ENCODE assay signal across 43 mouse cellular contexts in genomic region chr2:11651476-11651875, GRCm38 (mm10). TPM values are rescaled to one million over a fixed set of nuclear protein-coding genes. Genes with fewer than 3 reads are reported as not detected.
DNase-seq lines count a peak whose midpoint lies in the region; ATAC-seq and TF ChIP-seq lines count a peak whose summit lies in the region.
"Had no signal": no experiment of that assay in that cellular context is flagged by ENCODE, and none has a peak within 500 bp of the region (broad histone marks: within the 10 kb centered on the region; RNA-seq: fewer than 3 reads in every experiment).

No protein-coding gene starts in this region.

- H3K27me3 ChIP-seq in intestine, postnatal 0 days (replicated peaks; ENCODE audit: control insufficient read depth, insufficient read depth, low read length), result no peaks in the 10 kb centered on the region
- H3K27me3 ChIP-seq in stomach, postnatal 0 days (ENCODE audit: control insufficient read depth, insufficient read depth, low read length), result no peaks in the 10 kb centered on the region
- H3K27me3 ChIP-seq: heart, embryonic 15.5 days; hindbrain, embryonic 12.5 days; liver, embryonic 15.5 days; lung, embryonic 15.5 days; midbrain, embryonic 12.5 days had no signal

- no peak overlapping the region for H3K27ac ChIP-seq in intestine, postnatal 0 days (ENCODE audit: low read depth, low read length)
- H3K27ac ChIP-seq in stomach, postnatal 0 days (replicated peaks), result no peak overlapping the region
- H3K27ac ChIP-seq: heart, embryonic 10.5 days; heart, embryonic 15.5 days; hindbrain, embryonic 12.5 days; hindbrain, postnatal 0 days; liver, embryonic 15.5 days; lung, embryonic 15.5 days; midbrain, embryonic 12.5 days had no signal

- H3K4me2 ChIP-seq in intestine, postnatal 0 days (replicated peaks; ENCODE audit: low read depth), result no peak overlapping the region
- no peak overlapping the region for H3K4me2 ChIP-seq in stomach, postnatal 0 days (replicated peaks; ENCODE audit: low read depth)
- H3K4me2 ChIP-seq: heart, embryonic 15.5 days; hindbrain, embryonic 12.5 days; liver, embryonic 15.5 days; lung, embryonic 15.5 days; midbrain, embryonic 12.5 days had no signal

- H3K4me3 ChIP-seq in intestine, postnatal 0 days (ENCODE audit: low read depth, low read length), result no peak overlapping the region
- no peak overlapping the region for H3K4me3 ChIP-seq in stomach, postnatal 0 days (ENCODE audit: low read depth, low read length)
- H3K4me3 ChIP-seq: heart, embryonic 10.5 days; heart, embryonic 15.5 days; hindbrain, embryonic 12.5 days; liver, embryonic 15.5 days; lung, embryonic 15.5 days; megakaryocyte, embryonic 14.5 days; midbrain, embryonic 12.5 days; myocyte had no signal

- DNase-seq in brain, adult 2 months (ENCODE audit: low read depth, low spot score), result peak; percentile 33
- DNase-seq in stomach, postnatal 0 days (ENCODE audit: low spot score), result peak; percentile 24
- no peak for DNase-seq in liver
- no peak for DNase-seq in lung, adult 18-20 months
- no peak for DNase-seq in gastrocnemius, adult 18-20 months (ENCODE audit: low spot score)
- DNase-seq: cerebellum, adult 8-10 months; cerebellum, postnatal 36 days; gastrocnemius, postnatal 25 days; heart, adult 11 months; heart, postnatal 36 days; kidney, adult 2 months; kidney, postnatal 4 days; layer of hippocampus, postnatal 36 days; lung, postnatal 4 days; retina, postnatal 1 day; right cerebral cortex, postnatal 14 days; spleen, adult 18-20 months; thymus, postnatal 4 days had no signal

- no peak overlapping the region for H3K9ac ChIP-seq in intestine, postnatal 0 days (ENCODE audit: low read depth, low read length)
- no peak overlapping the region for H3K9ac ChIP-seq in stomach, postnatal 0 days (ENCODE audit: low read length)
- H3K9ac ChIP-seq: heart, embryonic 15.5 days; hindbrain, embryonic 12.5 days; liver, embryonic 15.5 days; lung, embryonic 15.5 days; midbrain, embryonic 12.5 days had no signal

- no peaks in the 10 kb centered on the region for H3K4me1 ChIP-seq in intestine, postnatal 0 days (replicated peaks; ENCODE audit: control insufficient read depth, insufficient read depth, low read length)
- no peaks in the 10 kb centered on the region for H3K4me1 ChIP-seq in stomach, postnatal 0 days (replicated peaks; ENCODE audit: control insufficient read depth, insufficient read depth)
- H3K4me1 ChIP-seq: heart, embryonic 10.5 days; hindbrain, embryonic 12.5 days; liver, embryonic 15.5 days; lung, embryonic 15.5 days; midbrain, embryonic 12.5 days had no signal

- peak; percentile 19 for ATAC-seq in CD4-positive, CD25-positive, alpha-beta regulatory T cell, adult 4 months
- ATAC-seq in intestine, postnatal 0 days, result peak; percentile 89
- ATAC-seq in stomach, postnatal 0 days (ENCODE audit: low FRiP score, low TSS enrichment), result peak; percentile 70
- ATAC-seq: forebrain, embryonic 14.5 days; hindbrain, postnatal 0 days; Patski had no signal

- H3K36me3 ChIP-seq in intestine, postnatal 0 days (ENCODE audit: control insufficient read depth, insufficient read depth), result no peaks in the 10 kb centered on the region
- no peaks in the 10 kb centered on the region for H3K36me3 ChIP-seq in stomach, postnatal 0 days (ENCODE audit: control insufficient read depth, insufficient read depth, low read length)
- H3K36me3 ChIP-seq: heart, embryonic 10.5 days; heart, embryonic 15.5 days; hindbrain, embryonic 12.5 days; liver, embryonic 15.5 days; lung, embryonic 15.5 days; midbrain, embryonic 12.5 days had no signal

- no peak for TF ChIP-seq EP300 in stomach, postnatal 0 days (optimal IDR thresholded peaks at IDR 0.05)

- no peaks in the 10 kb centered on the region for H3K9me3 ChIP-seq in intestine, postnatal 0 days (ENCODE audit: control insufficient read depth)
- H3K9me3 ChIP-seq in stomach, postnatal 0 days (ENCODE audit: control insufficient read depth, low read length), result no peaks in the 10 kb centered on the region
- H3K9me3 ChIP-seq: heart, embryonic 10.5 days; heart, embryonic 15.5 days; hindbrain, embryonic 12.5 days; liver, embryonic 15.5 days; lung, embryonic 15.5 days; megakaryocyte, embryonic 14.5 days; midbrain, embryonic 12.5 days had no signal

- no peak for TF ChIP-seq CTCF in intestine, postnatal 0 days (IDR thresholded peaks at IDR 0.05; ENCODE audit: low read depth)
- TF ChIP-seq CTCF in stomach, postnatal 0 days (IDR thresholded peaks at IDR 0.05; ENCODE audit: low read depth), result no peak

- WGBS in intestine, postnatal 0 days, result 23% methylated on average over 3 of the region's 3 CpGs
- 39% methylated on average over 3 of the region's 3 CpGs for whole genome bisulfite sequencing in stomach, postnatal 0 days

RNA-seq across cellular contexts. Expression of gene Il2ra, which starts 8.9 kb away (rescaled TPM):
- 100 to 1,000 TPM; 347 to 420 TPM for polyA plus RNA-seq in CD4-positive, CD25-positive, alpha-beta regulatory T cell, adult 4 months (2017; shearing (Covaris generic))
- polyA plus RNA-seq in intestine, postnatal 0 days (2015; fragmentation: Nextera tagmentation; extraction: Ambion mirVana), result 0.05 and 0.16 TPM in 2 replicates
- 0.02 TPM in 1 of 2 replicates, not detected in the other for polyA plus RNA-seq in stomach, postnatal 0 days (2015; fragmentation: Nextera tagmentation; extraction: Ambion mirVana)
- total RNA-seq in gastrocnemius, adult 18-20 months (2021), result under 1 TPM; 0.43 to 0.59 TPM
- total RNA-seq: hindbrain, postnatal 0 days; MEL; midbrain, postnatal 0 days had no signal
- polyA plus RNA-seq: embryonic facial prominence, embryonic 11.5 days; forebrain, embryonic 14.5 days; heart, embryonic 10.5 days; hindbrain, embryonic 12.5 days; kidney, embryonic 16.5 days; limb, embryonic 11.5 days; liver, embryonic 15.5 days; midbrain, postnatal 0 days; myocyte; neural tube, embryonic 14.5 days; Patski; stomach, embryonic 16.5 days had no signal

RNA-seq across cellular contexts. Expression of gene Gm17490, which starts 25.4 kb away (rescaled TPM):
- polyA plus RNA-seq in CD4-positive, CD25-positive, alpha-beta regulatory T cell, adult 4 months (2017; shearing (Covaris generic)), result not detected
- polyA plus RNA-seq in intestine, postnatal 0 days (2015; fragmentation: Nextera tagmentation; extraction: Ambion mirVana), result not detected in 2 replicates
- not detected in 2 replicates for polyA plus RNA-seq in stomach, postnatal 0 days (2015; fragmentation: Nextera tagmentation; extraction: Ambion mirVana)
- not detected for total RNA-seq in gastrocnemius, adult 18-20 months (2021)
- total RNA-seq: adrenal gland, adult 18-20 months; adrenal gland, postnatal 4 days; gastrocnemius, postnatal 25 days; heart, postnatal 36 days; hindbrain, postnatal 0 days; layer of hippocampus, postnatal 36 days; left cerebral cortex, postnatal 10 days; liver, adult 2 months; MEL; midbrain, postnatal 0 days had no signal
- polyA plus RNA-seq: embryonic facial prominence, embryonic 11.5 days; forebrain, embryonic 14.5 days; heart, embryonic 10.5 days; heart, embryonic 15.5 days; hindbrain, embryonic 12.5 days; hindbrain, postnatal 0 days; kidney, adult 2 months; kidney, embryonic 16.5 days; limb, embryonic 11.5 days; liver, adult 2 months; liver, embryonic 15.5 days; lung, embryonic 15.5 days; midbrain, embryonic 12.5 days; midbrain, postnatal 0 days; myocyte; neural tube, embryonic 14.5 days; Patski; stomach, embryonic 16.5 days; thymus, postnatal 0 days had no signal

RNA-seq across cellular contexts. Expression of gene Rbm17, which starts 47.5 kb away (rescaled TPM):
- polyA plus RNA-seq in CD4-positive, CD25-positive, alpha-beta regulatory T cell, adult 4 months (2017; shearing (Covaris generic)), result 10 to 100 TPM; 34.7 TPM
- 58.1 and 61.8 TPM in 2 replicates for polyA plus RNA-seq in intestine, postnatal 0 days (2015; fragmentation: Nextera tagmentation; extraction: Ambion mirVana)
- 62.2 and 64.8 TPM in 2 replicates for polyA plus RNA-seq in stomach, postnatal 0 days (2015; fragmentation: Nextera tagmentation; extraction: Ambion mirVana)
- total RNA-seq in gastrocnemius, adult 18-20 months (2021), result 10 to 100 TPM; 54.7 to 55.5 TPM

RNA-seq across cellular contexts. Expression of gene Il15ra, which starts 53.6 kb away (rescaled TPM):
- 10 to 100 TPM; 24.0 to 33.6 TPM for polyA plus RNA-seq in CD4-positive, CD25-positive, alpha-beta regulatory T cell, adult 4 months (2017; shearing (Covaris generic))
- polyA plus RNA-seq in intestine, postnatal 0 days (2015; fragmentation: Nextera tagmentation; extraction: Ambion mirVana), result 3.7 and 4.9 TPM in 2 replicates
- polyA plus RNA-seq in stomach, postnatal 0 days (2015; fragmentation: Nextera tagmentation; extraction: Ambion mirVana), result 2.5 and 3.4 TPM in 2 replicates
- 10 to 100 TPM; 17.6 to 29.5 TPM for total RNA-seq in gastrocnemius, adult 18-20 months (2021)

Comparison
In these comparisons a context has a peak if more than half of its experiments do, and no peak if none do; other contexts are left out.
1. ATAC-seq: peak in every context shown above with its lines; median percentile 89 in intestine, postnatal 0 days; 70 in stomach, postnatal 0 days; 19 in CD4-positive, CD25-positive, alpha-beta regulatory T cell, adult 4 months.
2. DNase-seq: peak in brain, adult 2 months (single experiment) and stomach, postnatal 0 days (single experiment); none in liver (single experiment), lung, adult 18-20 months (0 of 2) and gastrocnemius, adult 18-20 months (single experiment).
3. RNA of gene Il2ra, which starts 8.9 kb away (polyA plus RNA-seq): 347 to 420 TPM in CD4-positive, CD25-positive, alpha-beta regulatory T cell, adult 4 months; 0.05 to 0.16 TPM in intestine, postnatal 0 days and 0.02 TPM in stomach, postnatal 0 days; every median in the first group is over 100 times any median in the second.